Mouse (Mus musculus): Measurements from ENCODE around the gene Rassf1. TPM values are rescaled to one million over a fixed set of nuclear protein-coding genes. Genes with fewer than 3 reads are reported as not detected.
A peak's percentile ranks its signal among the peaks of the same experiment; 100 is the strongest.

The Rassf1 gene
- total and polyA plus RNA-seq, 3 experiments: 11.6 to 17.7 (median 15.3) TPM

GRCm38 (mm10) chr9:107545602-107546001, 5.8 kb upstream of the Rassf1 start:
- DNase-seq (ENCODE audit: extremely low read depth): peak; percentile 68
- H3K4me2 ChIP-seq (ENCODE audit: insufficient read depth, low read depth, poor library complexity, severe bottlenecking): no peak overlapping the region
- TF ChIP-seq ZMIZ1 (IDR thresholded peaks at IDR 0.05; ENCODE audit: low read depth, low read length) (no peak), NELFE (IDR thresholded peaks at IDR 0.05; ENCODE audit: low read depth, low read length) (no peak), MAZ (IDR thresholded peaks at IDR 0.05; ENCODE audit: low read depth, low read length) (no peak), IRF4 (IDR thresholded peaks at IDR 0.05; ENCODE audit: low read depth, low read length) (0 out of 2 replicates have a peak, but pooled peaks have one; percentile 22), CHD2 (IDR thresholded peaks at IDR 0.05; ENCODE audit: low read length) (no peak), SIN3A (IDR thresholded peaks at IDR 0.05; ENCODE audit: low read length) (peak; percentile 48; the same call in 1 of the 2 replicates), TCF12 (IDR thresholded peaks at IDR 0.05; ENCODE audit: low read depth, low read length) (peak; percentile 28; the same call in 1 of the 2 replicates), MAFK (IDR thresholded peaks at IDR 0.05; ENCODE audit: insufficient replicate concordance, low read length) (no peak), BHLHE40 (IDR thresholded peaks at IDR 0.05; ENCODE audit: low read depth, low read length) (no peak), ZC3H11A (IDR thresholded peaks at IDR 0.05; ENCODE audit: low read depth, low read length) (no peak), RCOR1 (conservative IDR thresholded peaks at IDR 0.05; ENCODE audit: low read depth, low read length) (no peak), ELF1 (IDR thresholded peaks at IDR 0.05; ENCODE audit: low read depth, low read length) (no peak), MAX (IDR thresholded peaks at IDR 0.05; ENCODE audit: low read length) (peak; percentile 39; the same call in 1 of the 2 replicates), ZNF384 (IDR thresholded peaks at IDR 0.05; ENCODE audit: low read depth, low read length) (no peak), CTCF (conservative IDR thresholded peaks at IDR 0.05 in 1 of 2, IDR thresholded peaks at IDR 0.05 in 1 of 2; ENCODE audit: low read depth in 2 of 2, low read length in 2 of 2) (peak; percentile 82 to 91), POLR2A (IDR thresholded peaks at IDR 0.05; ENCODE audit: low read depth, low read length) (no peak), EP300 (IDR thresholded peaks at IDR 0.05; ENCODE audit: low read length) (no peak), HCFC1 (IDR thresholded peaks at IDR 0.05; ENCODE audit: low read depth, low read length) (peak; percentile 38), RAD21 (IDR thresholded peaks at IDR 0.05; ENCODE audit: low read depth, low read length) (peak; percentile 49), USF2 (conservative IDR thresholded peaks at IDR 0.05; ENCODE audit: low read depth, low read length) (no peak), ZKSCAN1 (IDR thresholded peaks at IDR 0.05; ENCODE audit: borderline replicate concordance, low read depth, low read length) (no peak), USF1 (IDR thresholded peaks at IDR 0.05; ENCODE audit: low read depth, low read length) (no peak), ETS1 (conservative IDR thresholded peaks at IDR 0.05; ENCODE audit: low read depth, low read length) (no peak), SMC3 (IDR thresholded peaks at IDR 0.05; ENCODE audit: low read depth, low read length) (peak; percentile 45; the same call in 1 of the 2 replicates), PAX5 (IDR thresholded peaks at IDR 0.05; ENCODE audit: low read length) (no peak), E2F4 (IDR thresholded peaks at IDR 0.05; ENCODE audit: insufficient replicate concordance, low read depth, low read length) (no peak), TBP (conservative IDR thresholded peaks at IDR 0.05; ENCODE audit: low read depth, low read length) (no peak), KAT2A (IDR thresholded peaks at IDR 0.05; ENCODE audit: insufficient replicate concordance, low read length) (no peak), POLR2AphosphoS2 (IDR thresholded peaks at IDR 0.05; ENCODE audit: low read depth, low read length) (no peak), MYC (IDR thresholded peaks at IDR 0.05; ENCODE audit: low read depth, low read length) (0 out of 2 replicates have a peak, but pooled peaks have one; percentile 56), CHD1 (IDR thresholded peaks at IDR 0.05; ENCODE audit: low read depth, low read length) (no peak), MXI1 (IDR thresholded peaks at IDR 0.05; ENCODE audit: low read depth, low read length) (no peak), UBTF (IDR thresholded peaks at IDR 0.05; ENCODE audit: low read depth, low read length) (no peak), JUND (conservative IDR thresholded peaks at IDR 0.05; ENCODE audit: low read depth, low read length) (no peak), NRF1 (IDR thresholded peaks at IDR 0.05; ENCODE audit: low read depth, low read length) (no peak), GABPA (IDR thresholded peaks at IDR 0.05; ENCODE audit: insufficient replicate concordance, low read depth, low read length) (no peak), MEF2A (IDR thresholded peaks at IDR 0.05; ENCODE audit: borderline replicate concordance, low read depth, low read length) (peak; percentile 14; the same call in 1 of the 2 replicates), JUN (IDR thresholded peaks at IDR 0.05; ENCODE audit: insufficient read depth, low read depth, low read length) (no peak)
- no peak overlapping the region for H3K9ac ChIP-seq (ENCODE audit: insufficient read depth, low read depth)
- H3K4me1 ChIP-seq (ENCODE audit: control insufficient read depth in 1 of 2, insufficient read depth in 2 of 2): peaks cover 5 to 46% of the 10 kb centered on the region in 2 experiments; a peak in 2 of 4 replicates
- H3K9me3 ChIP-seq (replicated peaks; ENCODE audit: low read length): no peaks in the 10 kb centered on the region
- in situ Hi-C loops (cut with MboI; ENCODE audit: low pct_ligation_motif_present, low pct_unique_long_range_greater_than_20kb, low sequenced_read_pairs) (no loop called here), dilution Hi-C loops (cut with MboI; ENCODE audit: extremely low pct_ligation_motif_present, extremely low pct_unique_long_range_greater_than_20kb, low sequenced_read_pairs) (no loop called here)
- H3K4me3 ChIP-seq (replicated peaks in 1 of 3; ENCODE audit: low read depth in 2 of 3, low read length in 2 of 3, poor library complexity in 1 of 3): no peak overlapping the region
- no peaks in the 10 kb centered on the region for H3K27me3 ChIP-seq (replicated peaks)
- peaks cover 18 to 26% of the 10 kb centered on the region in 2 experiments for H3K36me3 ChIP-seq (replicated peaks in 1 of 2; ENCODE audit: control insufficient read depth in 1 of 2, insufficient read depth in 1 of 2, low read length in 1 of 2)
- H3K27ac ChIP-seq (ENCODE audit: insufficient read depth, low read depth): no peak overlapping the region
- no peaks in the 10 kb centered on the region for H3K79me2 ChIP-seq (replicated peaks; ENCODE audit: control insufficient read depth, extremely low read depth, insufficient read depth, poor library complexity, severe bottlenecking)
